Mouse (Mus musculus): ENCODE data around the gene Dst.

Dst gene

GRCm38 (mm10) chr1:33925283-33925682 is 17.3 kb downstream of the Dst start:
- ATAC-seq (ENCODE audit: insufficient number of reproducible peaks, low FRiP score, low TSS enrichment), result no peak

- ATAC-seq (ENCODE audit: insufficient number of reproducible peaks, low FRiP score, low TSS enrichment), result peak; percentile 49; the same call in 1 of the 2 replicates
Observed at GRCm38 (mm10) chr1:33927466-33927865, 19.4 kb downstream of the Dst start.

GRCm38 (mm10) chr1:33931791-33932190 is 23.8 kb downstream of the Dst start:
- ATAC-seq (ENCODE audit: insufficient number of reproducible peaks, low FRiP score, low TSS enrichment), result no peak

GRCm38 (mm10) chr1:33932196-33932595 is 24.2 kb downstream of the Dst start:
- no peak for ATAC-seq (ENCODE audit: insufficient number of reproducible peaks, low FRiP score, low TSS enrichment)

- ATAC-seq (ENCODE audit: insufficient number of reproducible peaks, low FRiP score, low TSS enrichment), result no peak
Observed at GRCm38 (mm10) chr1:33932845-33933499, 24.9 kb downstream of the Dst start.

GRCm38 (mm10) chr1:33935946-33936345 is 27.9 kb downstream of the Dst start:
- ATAC-seq (ENCODE audit: insufficient number of reproducible peaks, low FRiP score, low TSS enrichment), result no peak

GRCm38 (mm10) chr1:33939828-33940227 is 31.8 kb downstream of the Dst start:
- ATAC-seq (ENCODE audit: insufficient number of reproducible peaks, low FRiP score, low TSS enrichment), result no peak

GRCm38 (mm10) chr1:33940364-33940928 is 32.4 kb downstream of the Dst start:
- peak; percentile 54; the same call in 1 of the 2 replicates for ATAC-seq (ENCODE audit: insufficient number of reproducible peaks, low FRiP score, low TSS enrichment)

GRCm38 (mm10) chr1:33942638-33943037 is 34.6 kb downstream of the Dst start:
- no peak for ATAC-seq (ENCODE audit: insufficient number of reproducible peaks, low FRiP score, low TSS enrichment)

- ATAC-seq (ENCODE audit: insufficient number of reproducible peaks, low FRiP score, low TSS enrichment), result no peak
Observed at GRCm38 (mm10) chr1:33943943-33944342, 35.9 kb downstream of the Dst start.

GRCm38 (mm10) chr1:33944977-33945750 is 37.1 kb downstream of the Dst start:
- ATAC-seq (ENCODE audit: insufficient number of reproducible peaks, low FRiP score, low TSS enrichment), result no peak

GRCm38 (mm10) chr1:33945756-33946155 is 37.7 kb downstream of the Dst start:
- no peak for ATAC-seq (ENCODE audit: insufficient number of reproducible peaks, low FRiP score, low TSS enrichment)

- ATAC-seq (ENCODE audit: insufficient number of reproducible peaks, low FRiP score, low TSS enrichment), result peak; percentile 86
Observed at GRCm38 (mm10) chr1:33946601-33947395, 38.8 kb downstream of the Dst start.

- no peak; the same call in 1 of the 2 replicates for ATAC-seq (ENCODE audit: insufficient number of reproducible peaks, low FRiP score, low TSS enrichment)
Observed at GRCm38 (mm10) chr1:33947838-33948237, 39.8 kb downstream of the Dst start.

GRCm38 (mm10) chr1:33948511-33948910 is 40.5 kb downstream of the Dst start:
- ATAC-seq (ENCODE audit: insufficient number of reproducible peaks, low FRiP score, low TSS enrichment), result no peak

GRCm38 (mm10) chr1:33955626-33956025 is 47.6 kb downstream of the Dst start:
- no peak for ATAC-seq (ENCODE audit: insufficient number of reproducible peaks, low FRiP score, low TSS enrichment)

GRCm38 (mm10) chr1:33960439-33960838 is 52.4 kb downstream of the Dst start:
- ATAC-seq (ENCODE audit: insufficient number of reproducible peaks, low FRiP score, low TSS enrichment), result no peak

- ATAC-seq (ENCODE audit: insufficient number of reproducible peaks, low FRiP score, low TSS enrichment), result peak; percentile 38; the same call in 1 of the 2 replicates
Observed at GRCm38 (mm10) chr1:33964643-33965042, 56.6 kb downstream of the Dst start.

- no peak for ATAC-seq (ENCODE audit: insufficient number of reproducible peaks, low FRiP score, low TSS enrichment)
Observed at GRCm38 (mm10) chr1:33965824-33966223, 57.8 kb downstream of the Dst start.

GRCm38 (mm10) chr1:33966328-33966727 is 58.3 kb downstream of the Dst start:
- peak; percentile 37; the same call in 1 of the 2 replicates for ATAC-seq (ENCODE audit: insufficient number of reproducible peaks, low FRiP score, low TSS enrichment)

GRCm38 (mm10) chr1:33967206-33967605 is 59.2 kb downstream of the Dst start:
- ATAC-seq (ENCODE audit: insufficient number of reproducible peaks, low FRiP score, low TSS enrichment), result no peak

Data from cerebellum, adult (tissue).